Mouse (Mus musculus): ENCODE data around the gene Gm1330.
"Not testable (repeated sequence)": the region's sequence is repeated elsewhere in the genome, so short reads cannot be mapped to it uniquely, and the experiment has no call there.

The Gm1330 gene

GRCm38 (mm10) chr2:149003151-149003550, at the start of gene Gm1330:
Gene Gm1330 (minus strand): TSS chr2:149003251.
- DNase-seq, result no peak

GRCm38 (mm10) chr2:149017137-149017536, 14.1 kb upstream of the Gm1330 start, which contains the start of gene Gm10750:
Gene Gm10750 (minus strand): TSS chr2:149017237.
- DNase-seq, result not testable (repeated sequence)

GRCm38 (mm10) chr2:149004826-149005225, 1.8 kb upstream of the Gm1330 start:
- no peak for DNase-seq

- no peak for DNase-seq
Observed at GRCm38 (mm10) chr2:148995133-148995532, 7.9 kb downstream of the Gm1330 start.

Data from kidney, adult 18-20 months (tissue).